8 mouse cellular contexts compared by ENCODE assay signal in genomic region chr10:121364801-121365564, GRCm38 (mm10). TPM values are rescaled to one million over a fixed set of nuclear protein-coding genes. Genes with fewer than 3 reads are reported as not detected.
DNase-seq lines count a peak whose midpoint lies in the region; ATAC-seq and TF ChIP-seq lines count a peak whose summit lies in the region.

Gene Gns, plus strand, starts transcription at chr10:121365090.

- peaks cover 34% of the 10 kb centered on the region for H3K4me1 ChIP-seq in erythroblast, embryonic 14.5 days (ENCODE audit: control insufficient read depth)
- peaks cover 14% of the 10 kb centered on the region for H3K4me1 ChIP-seq in heart, embryonic 11.5 days (ENCODE audit: control insufficient read depth, insufficient read depth, low read length)
- peaks cover 12% of the 10 kb centered on the region for H3K4me1 ChIP-seq in kidney, embryonic 16.5 days (ENCODE audit: insufficient read depth, low read length)

- DNase-seq in CD4-positive helper T cell, adult 2 months (ENCODE audit: low read depth, low spot score) = peak; percentile 86
- DNase-seq in brain, embryonic 14.5 days (ENCODE audit: low read depth) = peak; percentile 94
- DNase-seq in liver = peak; percentile 96
- DNase-seq in monocyte, adult 2 months (ENCODE audit: low read depth in 1 of 2, low spot score in 2 of 2) = peak; percentile 47 to 73
- peak; percentile 69 to 81 for DNase-seq in spleen, postnatal 14 days (ENCODE audit: low spot score in 2 of 2)

- H3K9ac ChIP-seq in heart, embryonic 11.5 days (ENCODE audit: low read depth, low read length) = peak within 1 kb of the TSS; percentile 76
- H3K9ac ChIP-seq in kidney, embryonic 16.5 days (replicated peaks; ENCODE audit: low read length) = peak within 1 kb of the TSS; percentile 84

- peak within 1 kb of the TSS; percentile 71 for H3K4me3 ChIP-seq in erythroblast, embryonic 14.5 days (replicated peaks)
- peak within 1 kb of the TSS; percentile 74 for H3K4me3 ChIP-seq in heart, embryonic 11.5 days (ENCODE audit: low read depth, low read length)
- peak within 1 kb of the TSS; percentile 87 for H3K4me3 ChIP-seq in kidney, embryonic 16.5 days (ENCODE audit: low read length)

- peak; percentile 59; the same call in 1 of the 2 replicates for TF ChIP-seq POLR2A in brain, embryonic 14.5 days (IDR thresholded peaks at IDR 0.05; ENCODE audit: borderline replicate concordance, extremely low read depth, insufficient read depth, insufficient read length, poor library complexity, severe bottlenecking)

- TF ChIP-seq CTCF in brain, embryonic 14.5 days (IDR thresholded peaks at IDR 0.05; ENCODE audit: borderline replicate concordance, extremely low read depth, insufficient read depth, insufficient read length) = no peak

- H3K36me3 ChIP-seq in erythroblast, embryonic 14.5 days (ENCODE audit: control insufficient read depth) = peaks cover 9% of the 10 kb centered on the region
- H3K36me3 ChIP-seq in heart, embryonic 11.5 days (ENCODE audit: control insufficient read depth, insufficient read depth, low read length) = no peaks in the 10 kb centered on the region
- H3K36me3 ChIP-seq in kidney, embryonic 16.5 days (ENCODE audit: insufficient read depth, low read length) = no peaks in the 10 kb centered on the region

- H3K4me2 ChIP-seq in heart, embryonic 11.5 days = peak within 1 kb of the TSS; percentile 94
- H3K4me2 ChIP-seq in kidney, embryonic 16.5 days (replicated peaks; ENCODE audit: low read depth, low read length) = peak within 1 kb of the TSS; percentile 88

- WGBS in heart, embryonic 11.5 days (ENCODE audit: insufficient replicate concordance) = 1% methylated on average over 68 of the region's 72 CpGs
- WGBS in kidney, embryonic 16.5 days = under 1% methylated on average over 68 of the region's 72 CpGs

- no peaks in the 10 kb centered on the region for H3K27me3 ChIP-seq in erythroblast, embryonic 14.5 days (ENCODE audit: control insufficient read depth)
- no peaks in the 10 kb centered on the region for H3K27me3 ChIP-seq in heart, embryonic 11.5 days (ENCODE audit: control insufficient read depth, insufficient read depth, low read length)
- no peaks in the 10 kb centered on the region for H3K27me3 ChIP-seq in kidney, embryonic 16.5 days (ENCODE audit: insufficient read depth, low read length)

- peak; percentile 96 for ATAC-seq in heart, embryonic 11.5 days (replicated peaks; ENCODE audit: insufficient number of reproducible peaks, low FRiP score, low TSS enrichment)
- ATAC-seq in kidney, embryonic 16.5 days (ENCODE audit: low FRiP score, low TSS enrichment) = peak; percentile 99

- no peaks in the 10 kb centered on the region for H3K9me3 ChIP-seq in erythroblast, embryonic 14.5 days (ENCODE audit: control insufficient read depth, low read length)
- H3K9me3 ChIP-seq in heart, embryonic 11.5 days (replicated peaks; ENCODE audit: control insufficient read depth, low read length) = no peaks in the 10 kb centered on the region
- H3K9me3 ChIP-seq in kidney, embryonic 16.5 days (ENCODE audit: low read length) = no peaks in the 10 kb centered on the region

- no peak within 1 kb of the TSS for H3K27ac ChIP-seq in heart, embryonic 11.5 days (ENCODE audit: low read depth, low read length)
- H3K27ac ChIP-seq in kidney, embryonic 16.5 days (ENCODE audit: low read length) = peak within 1 kb of the TSS; percentile 66

RNA-seq across cellular contexts. Expression of gene Gns, which starts in this region (rescaled TPM):
- 23.7 and 42.6 TPM in 2 replicates for polyA plus RNA-seq in brain, embryonic 14.5 days (2012; rRNA removed)
- 0.21 and 0.28 TPM in 2 replicates for polyA plus RNA-seq in erythroblast, embryonic 14.5 days (2012)
- 33.6 and 38.3 TPM in 2 replicates for polyA plus RNA-seq in heart, embryonic 11.5 days (2014; fragmentation: Nextera tagmentation; extraction: Ambion mirVana)
- 52.4 and 58.5 TPM in 2 replicates for polyA plus RNA-seq in kidney, embryonic 16.5 days (2015; fragmentation: Nextera tagmentation; extraction: Ambion mirVana)

Comparison
In these comparisons a context has a peak if more than half of its experiments do, and no peak if none do; other contexts are left out.
1. RNA of gene Gns (polyA plus RNA-seq): 52.4 to 58.5 TPM in kidney, embryonic 16.5 days, 23.7 to 42.6 TPM in brain, embryonic 14.5 days and 33.6 to 38.3 TPM in heart, embryonic 11.5 days; 0.21 to 0.28 TPM in erythroblast, embryonic 14.5 days; every median in the first group is over 10 times any median in the second.
2. Peak in every context shown above with its lines, with median percentiles within 50 percentile points of each other: DNase-seq and H3K4me3 ChIP-seq.